Mouse (Mus musculus) limb, embryonic 11.5 days (tissue): ENCODE measurements at regions not wholly inside any gene's neighbourhood (a gene's known extent, or its start where the extent isn't known, plus 50 kb on each side); places are given as distances from the start of the nearest gene placed in this dataset.

Experiments
- ATAC-seq: fragments of 200-750 bp; cut with Nextera tagmentation; 2 replicates; pipeline ENCODE4 v1.8.0; 2017; ENCODE audit warnings: low read depth; ENCODE audit not compliant: insufficient number of reproducible peaks, low FRiP score, low TSS enrichment
- DNase-seq: peaks from one replicate; pipeline ENCODE4 v3.0.0-alpha.2; 2015; ENCODE audit warnings: low spot score
- H3K27ac ChIP-seq: fragments of 300-500 bp; sonication (generic); replicated peaks from 2 replicates; pipeline ENCODE4 v1.5.1; 2014; ENCODE audit warnings: low read depth, mild to moderate bottlenecking, low read length
- H3K27me3 ChIP-seq: fragments of 300-500 bp; sonication (generic); 2 replicates; pipeline ENCODE4 v1.6.1; 2014; ENCODE audit warnings: mild to moderate bottlenecking, low read length, mixed read lengths; ENCODE audit not compliant: control insufficient read depth, insufficient read depth
- H3K36me3 ChIP-seq: fragments of 300-500 bp; sonication (generic); 2 replicates; pipeline ENCODE4 v1.6.1; 2014; ENCODE audit warnings: mild to moderate bottlenecking, low read length, moderate library complexity, mixed read lengths; ENCODE audit not compliant: control insufficient read depth, insufficient read depth
- H3K4me1 ChIP-seq: fragments of 300-500 bp; sonication (generic); 2 replicates; pipeline ENCODE4 v1.6.1; 2014; ENCODE audit warnings: low read length, mixed read lengths; ENCODE audit not compliant: control insufficient read depth, insufficient read depth
- H3K4me2 ChIP-seq: fragments of 300-500 bp; sonication (generic); 2 replicates; pipeline ENCODE4 v1.6.1; 2014; ENCODE audit warnings: low read depth, mild to moderate bottlenecking, moderate library complexity; ENCODE audit not compliant: severe bottlenecking
- H3K4me3 ChIP-seq: fragments of 300-500 bp; sonication (generic); 2 replicates; pipeline ENCODE4 v1.5.1; 2014; ENCODE audit warnings: low read depth, low read length
- H3K9ac ChIP-seq: fragments of 300-500 bp; sonication (generic); 2 replicates; pipeline ENCODE4 v1.6.1; 2014; ENCODE audit warnings: mild to moderate bottlenecking, low read length
- H3K9me3 ChIP-seq: fragments of 300-500 bp; sonication (generic); 2 replicates; pipeline ENCODE4 v1.6.1; 2016; ENCODE audit warnings: low read length; ENCODE audit not compliant: control insufficient read depth
- WGBS: fragments of 180-500 bp; shearing (Covaris S2); extraction: QIAGEN DNeasy Blood & Tissue Kit; methylation state at CpG from one replicate; pipeline ENCODE4 v1.1.7; 2014; 5-methylcytosine and 5-hydroxymethylcytosine counted together

GRCm38 (mm10) chr13:118849541-118849940 lies 179.9 kb downstream of the Fgf10 start:
- Histone ChIP-seq H3K36me3 (no peaks in the 10 kb centered on the region), H3K4me1 (no peaks in the 10 kb centered on the region), H3K27me3 (no peaks in the 10 kb centered on the region), H3K4me2 (no peak overlapping the region), H3K9ac (no peak overlapping the region), H3K27ac (no peak overlapping the region), H3K9me3 (no peaks in the 10 kb centered on the region), H3K4me3 (no peak overlapping the region)
- DNase-seq (no peak), ATAC-seq (no peak)
- 92% methylated on average over 5 of the region's 5 CpGs for WGBS

GRCm38 (mm10) chr13:118850708-118851107 lies 181.1 kb downstream of the Fgf10 start:
- DNase-seq, result no peak
- no peak for ATAC-seq
- Histone ChIP-seq H3K4me2 (no peak overlapping the region), H3K36me3 (no peaks in the 10 kb centered on the region), H3K27me3 (no peaks in the 10 kb centered on the region), H3K4me1 (no peaks in the 10 kb centered on the region), H3K4me3 (no peak overlapping the region), H3K9ac (no peak overlapping the region), H3K9me3 (no peaks in the 10 kb centered on the region), H3K27ac (no peak overlapping the region)
- 85% methylated on average over 8 of the region's 8 CpGs for WGBS

- H3K27me3 ChIP-seq, result no peaks in the 10 kb centered on the region
- H3K4me3 ChIP-seq, result no peak overlapping the region
- no peak overlapping the region for H3K9ac ChIP-seq
- WGBS, result 50% methylated on average over 9 of the region's 9 CpGs
- H3K9me3 ChIP-seq, result no peaks in the 10 kb centered on the region
- DNase-seq (no peak), ATAC-seq (no peak)
- no peaks in the 10 kb centered on the region for H3K4me1 ChIP-seq
- no peak overlapping the region for H3K4me2 ChIP-seq
- no peaks in the 10 kb centered on the region for H3K36me3 ChIP-seq
- 0 out of 2 replicates have a peak overlapping the region, but pooled peaks have one; percentile 8 for H3K27ac ChIP-seq
These were observed 216.8 kb downstream of the Fgf10 start for GRCm38 (mm10) chr13:118886339-118886810.

GRCm38 (mm10) chr13:118895079-118895478 lies 225.5 kb downstream of the Fgf10 start:
- H3K27ac ChIP-seq, result no peak overlapping the region
- H3K36me3 ChIP-seq, result no peaks in the 10 kb centered on the region
- H3K4me1 ChIP-seq, result no peaks in the 10 kb centered on the region
- 50% methylated on average over 4 of the region's 4 CpGs for WGBS
- H3K9ac ChIP-seq, result no peak overlapping the region
- ATAC-seq (no peak), DNase-seq (no peak)
- no peak overlapping the region for H3K4me2 ChIP-seq
- no peaks in the 10 kb centered on the region for H3K27me3 ChIP-seq
- H3K4me3 ChIP-seq, result no peak overlapping the region
- no peaks in the 10 kb centered on the region for H3K9me3 ChIP-seq

- H3K4me2 ChIP-seq, result no peak overlapping the region
- WGBS, result 87% methylated on average over 2 of the region's 2 CpGs
- ATAC-seq (no peak), DNase-seq (no peak)
- H3K9me3 ChIP-seq, result no peaks in the 10 kb centered on the region
- no peaks in the 10 kb centered on the region for H3K4me1 ChIP-seq
- H3K4me3 ChIP-seq, result no peak overlapping the region
- H3K36me3 ChIP-seq, result no peaks in the 10 kb centered on the region
- no peak overlapping the region for H3K9ac ChIP-seq
- no peaks in the 10 kb centered on the region for H3K27me3 ChIP-seq
- H3K27ac ChIP-seq, result no peak overlapping the region
These were observed 232.4 kb downstream of the Fgf10 start for GRCm38 (mm10) chr13:118901950-118902349.

- H3K27ac ChIP-seq, result no peak overlapping the region
- 53% methylated on average over 2 of the region's 2 CpGs for WGBS
- H3K27me3 ChIP-seq, result no peaks in the 10 kb centered on the region
- no peaks in the 10 kb centered on the region for H3K36me3 ChIP-seq
- H3K4me1 ChIP-seq, result no peaks in the 10 kb centered on the region
- no peak overlapping the region for H3K4me2 ChIP-seq
- no peak overlapping the region for H3K4me3 ChIP-seq
- DNase-seq (no peak), ATAC-seq (no peak)
- no peak overlapping the region for H3K9ac ChIP-seq
- no peaks in the 10 kb centered on the region for H3K9me3 ChIP-seq
These were observed 240.8 kb downstream of the Fgf10 start for GRCm38 (mm10) chr13:118910351-118910750.

- Histone ChIP-seq H3K9me3 (no peaks in the 10 kb centered on the region), H3K4me1 (no peaks in the 10 kb centered on the region), H3K27me3 (no peaks in the 10 kb centered on the region), H3K27ac (no peak overlapping the region), H3K4me3 (no peak overlapping the region), H3K36me3 (no peaks in the 10 kb centered on the region), H3K4me2 (no peak overlapping the region), H3K9ac (no peak overlapping the region)
- no peak for DNase-seq
- no peak for ATAC-seq
- 81% methylated on average over 3 of the region's 3 CpGs for WGBS
These were observed 271.2 kb downstream of the Fgf10 start for GRCm38 (mm10) chr13:118940786-118941185.

- no peak for DNase-seq
- H3K4me2 ChIP-seq, result no peak overlapping the region
- H3K36me3 ChIP-seq, result no peaks in the 10 kb centered on the region
- WGBS, result 84% methylated on average over 3 of the region's 3 CpGs
- no peaks in the 10 kb centered on the region for H3K9me3 ChIP-seq
- H3K27ac ChIP-seq, result no peak overlapping the region
- H3K4me3 ChIP-seq, result no peak overlapping the region
- no peak for ATAC-seq
- no peaks in the 10 kb centered on the region for H3K4me1 ChIP-seq
- no peaks in the 10 kb centered on the region for H3K27me3 ChIP-seq
- H3K9ac ChIP-seq, result no peak overlapping the region
These were observed 296.6 kb downstream of the Fgf10 start for GRCm38 (mm10) chr13:118966120-118966676.

GRCm38 (mm10) chr13:118967707-118968106 lies 298.1 kb downstream of the Fgf10 start:
- H3K4me2 ChIP-seq, result no peak overlapping the region
- 79% methylated on average over 4 of the region's 4 CpGs for WGBS

More at GRCm38 (mm10) chr13:118967707-118968106, 298.1 kb downstream of the Fgf10 start:
- Histone ChIP-seq H3K4me3 (no peak overlapping the region), H3K36me3 (no peaks in the 10 kb centered on the region), H3K27ac (no peak overlapping the region), H3K4me1 (no peaks in the 10 kb centered on the region), H3K27me3 (no peaks in the 10 kb centered on the region), H3K9me3 (no peaks in the 10 kb centered on the region), H3K9ac (no peak overlapping the region)
- no peak for ATAC-seq
- DNase-seq, result no peak
